Mouse (Mus musculus) lung, postnatal 0 days (tissue): ENCODE data around the gene Rbfox1.

Source experiments
- CTCF ChIP-seq: IDR thresholded peaks from 2 replicates; pipeline ENCODE4 v1.5.1; 2016; ENCODE audit warnings: antibody characterized with exemption, mild to moderate bottlenecking
- EP300 ChIP-seq: IDR thresholded peaks from 2 replicates; pipeline ENCODE4 v1.6.1; 2016; ENCODE audit warnings: antibody characterized with exemption, mild to moderate bottlenecking, control low read depth

DNA sequence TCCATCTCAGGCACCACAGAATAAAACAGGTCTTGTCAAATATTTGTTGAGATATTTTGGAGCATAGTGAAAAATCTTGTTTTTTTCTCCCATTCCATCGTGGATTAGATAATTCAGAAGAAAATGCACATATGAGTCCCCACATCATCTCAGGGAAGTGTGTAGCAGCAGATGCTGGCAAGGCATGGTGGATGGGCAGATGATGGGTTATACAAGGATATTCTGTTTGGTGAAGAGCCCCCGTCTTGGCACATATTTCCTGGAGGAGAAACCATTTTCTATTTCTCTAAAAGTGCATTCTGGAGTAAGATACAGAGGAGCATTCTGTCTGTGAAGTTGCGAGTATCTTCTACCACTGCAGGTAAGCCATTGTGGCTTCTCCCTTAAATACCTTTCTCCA is 495.8 kb downstream of the Rbfox1 start:
- no peak for TF ChIP-seq CTCF
- TF ChIP-seq EP300 = no peak
